Mouse (Mus musculus) midbrain, embryonic 16.5 days (tissue): ENCODE data around the gene Chrna10. TPM values are rescaled to one million over a fixed set of nuclear protein-coding genes. Genes with fewer than 3 reads are reported as not detected.

Source experiments
- ATAC-seq: fragments of 200-750 bp; cut with Nextera tagmentation; 2 replicates; pipeline ENCODE4 v1.8.0; 2017; ENCODE audit warnings: moderate TSS enrichment
- H3K27ac ChIP-seq: fragments of 300-500 bp; sonication (generic); 2 replicates; pipeline ENCODE4 v1.5.1; 2014; ENCODE audit warnings: mild to moderate bottlenecking, low read length, mixed read lengths
- H3K27me3 ChIP-seq: fragments of 300-500 bp; sonication (generic); 2 replicates; pipeline ENCODE4 v1.6.1; 2014; ENCODE audit warnings: low read depth, low read length, mixed read lengths; ENCODE audit not compliant: control insufficient read depth, insufficient read depth
- H3K36me3 ChIP-seq: fragments of 300-500 bp; sonication (generic); 2 replicates; pipeline ENCODE4 v1.6.1; 2014; ENCODE audit warnings: mild to moderate bottlenecking, low read length, moderate library complexity, mixed read lengths; ENCODE audit not compliant: control insufficient read depth, insufficient read depth
- H3K4me1 ChIP-seq: fragments of 300-500 bp; sonication (generic); 2 replicates; pipeline ENCODE4 v1.6.1; 2014; ENCODE audit warnings: mild to moderate bottlenecking, low read length, mixed read lengths; ENCODE audit not compliant: control insufficient read depth, insufficient read depth
- H3K4me2 ChIP-seq: fragments of 300-500 bp; sonication (generic); 2 replicates; pipeline ENCODE4 v1.6.1; 2014; ENCODE audit warnings: mild to moderate bottlenecking, low read length, mixed read lengths
- H3K4me3 ChIP-seq: fragments of 300-500 bp; sonication (generic); 2 replicates; pipeline ENCODE4 v1.5.1; 2014; ENCODE audit warnings: low read depth, mild to moderate bottlenecking, low read length, moderate library complexity, mixed read lengths
- H3K9ac ChIP-seq: fragments of 300-500 bp; sonication (generic); 2 replicates; pipeline ENCODE4 v1.6.1; 2014; ENCODE audit warnings: low read depth, low read length, mixed read lengths
- H3K9me3 ChIP-seq: fragments of 300-500 bp; sonication (generic); replicated peaks from 2 replicates; pipeline ENCODE4 v1.6.1; 2014; ENCODE audit warnings: mild to moderate bottlenecking, low read length, mixed read lengths; ENCODE audit not compliant: control insufficient read depth, poor library complexity, severe bottlenecking
- WGBS: fragments of 180-500 bp; shearing (Covaris S2); extraction: QIAGEN DNeasy Blood & Tissue Kit; methylation state at CpG from one replicate; pipeline ENCODE4 v1.1.7; 2014; 5-methylcytosine and 5-hydroxymethylcytosine counted together
- polyA plus RNA-seq: library from polyadenylated mRNA; unstranded; fragments of >200 nt; fragmentation: Nextera tagmentation; extraction: Ambion mirVana; gene quantifications from 2 replicates; pipeline ENCODE4 v1.2.1, GENCODE M21; 2015

Gene Chrna10
- polyA plus RNA-seq, 1 experiment from 2014 or later, result not detected

DNA sequence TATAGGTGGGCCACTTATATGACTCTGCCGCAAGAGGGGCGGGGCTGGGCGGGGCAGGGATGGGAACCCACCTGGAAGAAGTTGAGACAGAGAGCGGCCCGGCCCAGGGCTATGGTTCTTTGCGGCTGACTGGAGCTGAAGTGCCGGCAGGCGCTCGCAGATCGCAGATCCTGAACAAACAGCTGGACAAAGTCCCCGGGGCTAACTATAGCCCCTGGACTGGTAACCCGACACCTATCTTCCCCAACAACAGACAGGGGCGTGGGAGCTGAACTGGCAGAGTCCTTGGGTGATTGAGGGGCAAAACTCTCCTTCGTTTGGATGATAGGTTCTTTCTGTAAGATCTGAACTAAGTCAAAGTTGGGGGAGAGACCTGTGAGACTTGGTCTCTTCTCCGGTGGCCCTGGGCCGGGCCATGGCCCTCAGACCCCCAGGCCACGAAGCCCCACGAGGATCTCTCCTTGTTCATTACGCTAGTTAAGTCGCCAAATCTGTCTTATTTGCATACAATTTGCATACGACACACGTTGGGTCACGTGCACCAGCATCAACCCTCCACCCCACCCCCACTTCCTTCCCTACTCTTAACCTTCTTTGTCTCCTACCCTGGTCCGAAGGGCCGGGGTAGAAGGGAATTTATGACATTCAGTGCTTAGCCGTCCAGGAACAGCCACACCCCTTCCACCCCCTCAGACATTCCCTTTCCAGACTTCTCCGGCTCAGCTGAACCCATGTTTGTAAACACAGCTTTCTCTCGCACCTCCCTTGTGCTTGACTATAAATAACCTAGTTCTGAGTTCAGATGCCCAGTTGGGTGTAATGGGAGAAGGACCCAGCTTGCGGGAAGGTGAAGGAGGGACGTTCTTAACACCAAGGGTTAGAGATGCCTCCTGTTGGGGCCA is 16.6 kb downstream of the Chrna10 start:
- Histone ChIP-seq H3K9ac (no peak overlapping the region), H3K4me3 (no peak overlapping the region; the same call in 1 of the 2 replicates), H3K36me3 (no peaks in the 10 kb centered on the region), H3K4me2 (peak overlapping the region; percentile 38), H3K27ac (no peak overlapping the region), H3K27me3 (no peaks in the 10 kb centered on the region), H3K4me1 (peaks cover 3% of the 10 kb centered on the region; the same call in 1 of the 2 replicates), H3K9me3 (no peaks in the 10 kb centered on the region)
- WGBS, result 5% methylated on average over 30 of the region's 30 CpGs
- ATAC-seq, result 0 out of 2 replicates have a peak, but pooled peaks have one; percentile 9

DNA sequence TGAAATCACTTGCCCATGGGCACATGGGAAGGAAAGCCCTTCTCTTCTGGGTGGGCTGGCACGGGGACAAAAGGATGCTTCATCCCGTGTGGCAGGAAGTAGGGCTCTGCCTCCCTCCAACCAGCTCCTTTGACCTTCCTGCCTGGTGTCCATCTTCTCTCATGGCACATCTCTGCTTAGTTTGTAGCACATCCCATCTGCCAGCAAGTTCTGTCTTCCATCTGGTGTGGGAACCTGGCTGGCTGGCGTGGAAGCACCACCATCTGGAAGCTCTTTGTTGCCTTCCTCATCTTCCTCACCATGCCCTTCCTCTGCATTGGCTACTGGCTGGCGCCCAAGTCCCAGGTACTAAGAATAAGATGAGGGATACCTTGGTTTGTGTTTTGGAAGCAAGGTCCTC is 29.3 kb downstream of the Chrna10 start:
- Histone ChIP-seq H3K9me3 (no peaks in the 10 kb centered on the region), H3K4me3 (no peak overlapping the region), H3K36me3 (peaks cover 8% of the 10 kb centered on the region), H3K27me3 (no peaks in the 10 kb centered on the region), H3K9ac (no peak overlapping the region), H3K4me1 (no peaks in the 10 kb centered on the region), H3K4me2 (no peak overlapping the region), H3K27ac (no peak overlapping the region)
- WGBS, result 93% methylated on average over 4 of the region's 4 CpGs
- no peak for ATAC-seq

DNA sequence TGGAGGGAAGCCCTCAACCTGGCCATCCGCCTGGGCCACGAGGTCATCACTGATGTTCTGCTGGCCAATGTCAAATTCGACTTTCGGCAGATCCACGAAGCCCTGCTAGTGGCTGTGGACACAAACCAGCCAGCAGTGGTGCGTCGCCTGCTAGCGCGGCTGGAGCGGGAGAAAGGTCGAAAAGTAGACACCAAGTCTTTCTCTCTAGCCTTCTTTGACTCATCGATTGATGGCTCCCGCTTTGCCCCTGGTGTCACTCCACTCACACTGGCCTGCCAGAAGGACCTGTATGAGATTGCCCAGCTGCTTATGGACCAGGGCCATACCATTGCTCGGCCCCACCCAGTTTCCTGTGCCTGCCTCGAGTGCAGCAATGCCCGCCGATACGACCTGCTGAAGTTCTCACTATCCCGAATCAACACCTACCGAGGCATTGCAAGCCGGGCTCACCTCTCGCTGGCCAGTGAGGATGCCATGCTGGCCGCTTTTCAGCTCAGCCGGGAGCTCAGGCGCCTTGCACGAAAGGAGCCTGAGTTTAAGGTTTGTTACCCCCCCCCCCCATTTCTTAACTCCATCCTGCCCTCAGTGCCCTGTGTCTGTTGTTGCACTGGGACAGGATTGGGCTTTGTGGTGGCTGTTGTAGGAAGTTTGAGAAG is 32.5 kb downstream of the Chrna10 start:
- Histone ChIP-seq H3K4me2 (no peak overlapping the region), H3K4me1 (no peaks in the 10 kb centered on the region), H3K9me3 (no peaks in the 10 kb centered on the region), H3K36me3 (peaks cover 20% of the 10 kb centered on the region), H3K27me3 (no peaks in the 10 kb centered on the region), H3K27ac (no peak overlapping the region), H3K4me3 (no peak overlapping the region), H3K9ac (no peak overlapping the region)
- no peak for ATAC-seq
- WGBS, result 92% methylated on average over 26 of the region's 26 CpGs

DNA sequence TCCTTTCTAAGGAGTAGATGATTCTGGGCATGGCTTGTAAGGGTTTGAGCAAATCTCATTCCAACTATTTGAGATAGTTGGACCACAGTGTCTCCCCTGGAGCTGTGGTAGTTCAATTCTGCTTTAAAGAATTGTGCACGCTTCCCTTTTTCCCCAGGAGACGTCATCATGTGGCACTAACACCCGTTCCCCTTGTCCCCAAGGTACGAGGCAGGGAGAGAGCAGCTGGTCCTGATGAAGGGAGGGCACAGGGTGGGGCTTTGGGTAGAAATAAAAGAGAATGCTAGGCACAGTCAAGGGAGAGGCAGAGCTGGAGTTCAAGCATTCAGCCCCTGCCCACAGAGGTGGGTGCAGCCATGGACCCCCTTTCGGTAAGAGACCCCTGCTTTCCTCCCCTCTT is 33.8 kb downstream of the Chrna10 start, which contains the start of gene Trpc2:
Gene Trpc2, plus strand, starts transcription at position 301 of the 400 bp plus-strand sequence.
- no peak within 1 kb of the TSS for H3K4me2 ChIP-seq
- no peaks in the 10 kb centered on the region for H3K27me3 ChIP-seq
- H3K9ac ChIP-seq, result no peak within 1 kb of the TSS
- H3K4me3 ChIP-seq, result no peak within 1 kb of the TSS
- 76% methylated on average over 5 of the region's 5 CpGs for WGBS
- H3K36me3 ChIP-seq, result peaks cover 26% of the 10 kb centered on the region
- no peak within 1 kb of the TSS for H3K27ac ChIP-seq
- H3K9me3 ChIP-seq, result no peaks in the 10 kb centered on the region
- H3K4me1 ChIP-seq, result no peaks in the 10 kb centered on the region
- no peak for ATAC-seq

DNA sequence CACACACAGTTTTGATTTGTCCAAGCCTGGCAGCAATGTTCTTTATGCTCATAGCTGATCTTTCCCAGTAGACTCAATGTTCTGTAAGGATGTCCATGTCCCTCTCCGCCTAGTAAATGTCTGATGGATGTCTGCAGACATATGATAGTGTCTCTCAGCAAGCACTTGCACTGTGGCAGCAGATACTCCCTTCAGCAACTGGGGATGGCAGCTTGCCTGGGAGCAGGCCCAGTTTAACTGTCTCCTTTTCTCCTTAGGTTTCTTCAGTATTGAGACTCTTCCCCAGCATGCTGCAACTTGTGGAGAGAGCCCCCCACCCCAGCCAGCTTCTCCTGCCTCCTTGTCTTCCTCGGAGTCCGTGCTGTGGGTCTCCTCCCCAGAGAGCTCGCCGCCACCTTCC is 34.8 kb downstream of the Chrna10 start:
- no peak overlapping the region for H3K9ac ChIP-seq
- no peaks in the 10 kb centered on the region for H3K27me3 ChIP-seq
- H3K9me3 ChIP-seq, result no peaks in the 10 kb centered on the region
- H3K27ac ChIP-seq, result no peak overlapping the region
- WGBS, result 96% methylated on average over 5 of the region's 5 CpGs
- H3K36me3 ChIP-seq, result peaks cover 35% of the 10 kb centered on the region
- no peak overlapping the region for H3K4me2 ChIP-seq
- no peaks in the 10 kb centered on the region for H3K4me1 ChIP-seq
- ATAC-seq, result no peak
- no peak overlapping the region for H3K4me3 ChIP-seq

DNA sequence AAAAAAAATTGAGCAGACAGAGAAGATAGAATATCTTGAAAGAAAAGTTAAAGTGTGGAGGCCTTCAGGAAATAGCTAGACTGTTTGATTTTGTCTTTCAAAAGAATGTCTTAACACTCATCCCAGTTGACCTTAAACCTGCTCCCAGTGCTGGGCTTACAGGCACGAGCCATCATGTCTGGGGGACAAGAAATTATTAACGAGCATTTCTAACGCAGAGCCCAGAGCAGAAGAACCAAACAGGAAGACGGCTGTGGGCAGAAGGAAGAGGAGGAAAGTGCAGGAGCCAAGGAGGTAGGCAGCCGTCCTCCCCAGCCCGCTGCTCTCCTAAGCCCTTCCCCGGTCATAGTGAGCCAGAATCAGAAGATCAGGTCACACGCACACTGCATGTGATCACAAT is 36.3 kb downstream of the Chrna10 start:
- ATAC-seq, result no peak
- Histone ChIP-seq H3K4me1 (no peaks in the 10 kb centered on the region), H3K27ac (no peak overlapping the region), H3K9me3 (no peaks in the 10 kb centered on the region), H3K4me3 (no peak overlapping the region), H3K9ac (no peak overlapping the region), H3K36me3 (peaks cover 40% of the 10 kb centered on the region), H3K4me2 (no peak overlapping the region), H3K27me3 (no peaks in the 10 kb centered on the region)
- WGBS, result 95% methylated on average over 8 of the region's 8 CpGs

DNA sequence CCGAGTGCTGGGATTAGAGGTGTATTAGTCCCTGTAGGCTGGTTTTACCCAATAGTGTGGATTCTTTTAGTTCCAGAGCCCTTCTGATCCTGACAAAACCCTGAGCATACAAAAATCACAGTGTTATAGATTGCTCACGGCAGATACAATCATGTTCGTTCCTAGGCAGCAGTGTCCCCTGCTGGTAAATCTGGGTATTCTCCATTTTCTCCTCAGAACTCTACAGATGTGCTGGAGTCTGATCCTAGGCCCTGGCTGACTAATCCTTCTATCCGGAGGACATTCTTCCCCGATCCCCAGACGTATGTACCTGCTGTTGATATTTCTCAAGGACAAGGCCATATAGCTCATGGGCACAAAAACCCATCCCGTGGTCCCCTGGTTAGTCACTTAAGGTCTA is 38.1 kb downstream of the Chrna10 start:
- no peak overlapping the region for H3K9ac ChIP-seq
- no peaks in the 10 kb centered on the region for H3K4me1 ChIP-seq
- H3K4me3 ChIP-seq, result no peak overlapping the region
- no peak for ATAC-seq
- no peaks in the 10 kb centered on the region for H3K9me3 ChIP-seq
- peaks cover 38% of the 10 kb centered on the region for H3K36me3 ChIP-seq
- WGBS, result 79% methylated on average over 7 of the region's 7 CpGs
- H3K4me2 ChIP-seq, result no peak overlapping the region
- no peak overlapping the region for H3K27ac ChIP-seq
- H3K27me3 ChIP-seq, result no peaks in the 10 kb centered on the region

DNA sequence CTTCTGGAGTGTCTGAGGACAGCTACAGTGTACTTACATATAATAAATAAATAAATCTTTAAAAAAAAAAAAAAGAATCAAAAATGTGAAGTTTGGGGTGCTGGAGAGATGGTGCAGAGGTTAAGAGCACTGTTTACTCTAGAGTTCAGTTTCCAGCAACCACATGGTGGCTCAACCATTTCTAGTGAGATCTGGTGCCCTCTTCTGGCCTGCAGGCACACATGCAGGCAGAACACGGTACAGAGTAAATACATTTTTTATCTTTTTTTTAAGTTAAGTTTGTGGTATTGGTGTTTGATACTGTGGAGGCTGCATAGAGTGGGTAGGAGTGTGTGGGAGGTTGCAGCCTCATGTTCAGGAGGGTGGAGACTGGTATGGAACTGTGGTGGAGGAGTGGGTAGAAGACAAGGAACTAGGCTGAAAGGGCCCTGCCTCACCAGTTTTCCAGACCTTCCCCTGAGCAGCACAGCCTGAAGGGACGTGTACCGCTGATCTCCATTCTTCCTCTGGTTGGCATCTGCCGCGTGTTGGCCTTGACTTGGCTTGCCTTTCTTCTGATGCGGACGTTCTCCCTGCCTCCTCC is 39.8 kb downstream of the Chrna10 start:
- no peak overlapping the region for H3K9ac ChIP-seq
- WGBS, result 66% methylated on average over 7 of the region's 7 CpGs
- no peak for ATAC-seq
- H3K27ac ChIP-seq, result no peak overlapping the region
- H3K9me3 ChIP-seq, result no peaks in the 10 kb centered on the region
- no peak overlapping the region for H3K4me3 ChIP-seq
- H3K36me3 ChIP-seq, result peaks cover 35% of the 10 kb centered on the region
- no peaks in the 10 kb centered on the region for H3K27me3 ChIP-seq
- H3K4me1 ChIP-seq, result no peaks in the 10 kb centered on the region
- H3K4me2 ChIP-seq, result no peak overlapping the region

DNA sequence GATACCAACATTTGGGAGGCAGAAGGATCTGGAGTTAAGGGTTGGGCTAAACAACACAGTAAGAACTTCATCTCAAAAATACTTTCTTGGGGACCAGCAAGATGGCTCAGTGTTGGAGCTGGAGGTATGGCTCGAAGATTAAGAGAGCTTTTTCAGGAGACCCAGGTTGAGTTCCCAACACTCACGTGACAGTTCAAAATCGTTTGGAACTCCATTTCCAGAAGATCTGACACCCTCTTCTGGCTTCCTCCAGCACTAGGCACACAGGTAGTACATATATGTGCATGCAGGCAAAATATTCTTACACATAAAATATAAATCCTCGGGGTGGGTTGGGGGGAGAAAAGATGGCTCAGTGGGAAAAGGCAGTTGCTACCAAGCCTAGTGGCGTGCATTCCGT is 50.3 kb downstream of the Chrna10 start:
- no peaks in the 10 kb centered on the region for H3K9me3 ChIP-seq

More for the DNA sequence above, 50.3 kb downstream of the Chrna10 start:
- Histone ChIP-seq H3K27ac (no peak overlapping the region), H3K36me3 (no peaks in the 10 kb centered on the region), H3K4me1 (peaks cover 31% of the 10 kb centered on the region), H3K4me2 (peak overlapping the region; percentile 59), H3K9ac (0 out of 2 replicates have a peak overlapping the region, but pooled peaks have one; percentile 25), H3K27me3 (no peaks in the 10 kb centered on the region), H3K4me3 (peak overlapping the region; percentile 87; the same call in 1 of the 2 replicates)
- no peak for ATAC-seq
- 77% methylated on average over 6 of the region's 6 CpGs for WGBS
